Mouse (Mus musculus): ENCODE data around the gene Gabrg1.

Gene Gabrg1

GRCm38 (mm10) chr5:70842192-70843095, at the start of gene Gabrg1:
TSS of gene Gabrg1 (minus strand) at chr5:70842617.
- DNase-seq (ENCODE audit: low spot score): peak; percentile 8

- DNase-seq (ENCODE audit: low spot score): no peak
Observed at GRCm38 (mm10) chr5:70884026-70884425, 41.6 kb upstream of the Gabrg1 start.

- no peak for DNase-seq (ENCODE audit: low spot score)
Observed at GRCm38 (mm10) chr5:70870081-70870480, 27.7 kb upstream of the Gabrg1 start.

GRCm38 (mm10) chr5:70843096-70843734, 798 bp upstream of the Gabrg1 start:
- DNase-seq (ENCODE audit: low spot score): peak; percentile 8

GRCm38 (mm10) chr5:70818681-70819080, 23.7 kb downstream of the Gabrg1 start:
- DNase-seq (ENCODE audit: low spot score): no peak

GRCm38 (mm10) chr5:70736156-70736555, 106.3 kb downstream of the Gabrg1 start:
- no peak for DNase-seq (ENCODE audit: low spot score)

- DNase-seq (ENCODE audit: low spot score): no peak
Observed at GRCm38 (mm10) chr5:70704361-70704760, 138.1 kb downstream of the Gabrg1 start.
